ENCODE assay signal across 25 mouse cellular contexts in the genomic region with DNA sequence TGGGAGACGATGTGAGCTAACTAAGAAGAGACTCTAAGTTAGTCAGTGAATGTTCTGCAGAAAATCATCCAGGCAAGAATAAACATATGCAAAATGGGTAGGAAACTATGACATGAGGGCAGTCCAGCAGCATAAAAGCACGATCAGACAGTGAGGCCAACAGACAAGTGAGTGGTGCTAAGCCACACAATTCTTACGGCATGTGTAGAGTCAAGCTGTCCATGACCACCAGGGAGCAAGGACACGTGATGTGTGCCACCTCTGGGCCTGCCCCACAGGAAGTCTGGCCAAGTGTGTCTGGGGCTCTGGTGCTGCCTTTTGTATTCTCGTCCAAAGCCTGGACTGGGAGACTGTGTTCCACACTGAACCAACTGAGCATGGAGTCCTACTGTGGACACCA. TPM values are rescaled to one million over a fixed set of nuclear protein-coding genes. Genes with fewer than 3 reads are reported as not detected.
DNase-seq lines count a peak whose midpoint lies in the region; ATAC-seq and TF ChIP-seq lines count a peak whose summit lies in the region.
"Had no signal": no experiment of that assay in that cellular context is flagged by ENCODE, and none has a peak within 500 bp of the region (broad histone marks: within the 10 kb centered on the region; RNA-seq: fewer than 3 reads in every experiment).

No protein-coding gene starts in this region.

- peak; percentile 49; the same call in 1 of the 2 replicates for ATAC-seq in hindbrain, postnatal 0 days
- no peak for ATAC-seq in hindbrain, embryonic 13.5 days (ENCODE audit: low FRiP score)
- ATAC-seq in hematopoietic stem cell, adult 5-6 weeks (replicated peaks in 1 of 2; ENCODE audit: insufficient read depth in 1 of 2, low FRiP score in 2 of 2, low TSS enrichment in 1 of 2, low read depth in 1 of 2, poor library complexity in 2 of 2, severe bottlenecking in 2 of 2): peak; percentile 28 to 52; a peak in 3 of 4 replicates
- ATAC-seq: forebrain, postnatal 0 days; intestine, embryonic 15.5 days; midbrain, embryonic 13.5 days had no signal

- intact Hi-C loops in gastrocnemius, postnatal 36 days (cut with DNase I): no loop called here

- in situ Hi-C loops in CH12.LX (cut with MboI; ENCODE audit: low pct_ligation_motif_present, low pct_unique_long_range_greater_than_20kb, low sequenced_read_pairs): no loop called here

- no peak overlapping the region for H3K4me2 ChIP-seq in hindbrain, postnatal 0 days (ENCODE audit: low read depth, low read length)
- no peak overlapping the region for H3K4me2 ChIP-seq in hindbrain, embryonic 13.5 days
- no peak overlapping the region for H3K4me2 ChIP-seq in CH12.LX (ENCODE audit: insufficient read depth, low read depth, poor library complexity, severe bottlenecking)
- H3K4me2 ChIP-seq: heart, embryonic 15.5 days; intestine, embryonic 15.5 days; kidney, embryonic 15.5 days; limb, embryonic 15.5 days; liver, embryonic 15.5 days; midbrain, embryonic 13.5 days; neural tube, embryonic 15.5 days had no signal

- peaks cover 40% of the 10 kb centered on the region for H3K79me2 ChIP-seq in CH12.LX (replicated peaks; ENCODE audit: control insufficient read depth, extremely low read depth, insufficient read depth, poor library complexity, severe bottlenecking)

- peak; percentile 50 for DNase-seq in adrenal gland, adult 2 months
- DNase-seq in adrenal gland, adult 18-20 months (ENCODE audit: low spot score in 2 of 2): no peak
- DNase-seq in hindbrain, postnatal 0 days (ENCODE audit: low spot score): no peak
- DNase-seq in CH12.LX (ENCODE audit: extremely low read depth): peak; percentile 65
- DNase-seq in c-Kit-positive CD71-positive TER-119-positive erythroid progenitor cells, embryonic 14.5 days (ENCODE audit: low spot score): no peak
- DNase-seq in gastrocnemius, postnatal 36 days: no peak
- DNase-seq: cerebellum, adult 2 months; cerebellum, postnatal 36 days; forebrain, postnatal 0 days; heart, postnatal 4 days; thymus, postnatal 25 days had no signal

- TF ChIP-seq POLR2A in CH12.LX (IDR thresholded peaks at IDR 0.05; ENCODE audit: low read depth, low read length): no peak

- H3K9ac ChIP-seq in hindbrain, postnatal 0 days (replicated peaks; ENCODE audit: low read length): no peak overlapping the region
- H3K9ac ChIP-seq in hindbrain, embryonic 13.5 days: no peak overlapping the region
- no peak overlapping the region for H3K9ac ChIP-seq in CH12.LX (ENCODE audit: insufficient read depth, low read depth)
- H3K9ac ChIP-seq: forebrain, postnatal 0 days; heart, embryonic 15.5 days; intestine, embryonic 15.5 days; kidney, embryonic 15.5 days; limb, embryonic 15.5 days; liver, embryonic 15.5 days; midbrain, embryonic 13.5 days; neural tube, embryonic 15.5 days had no signal

- no peak for TF ChIP-seq CTCF in hindbrain, postnatal 0 days (IDR thresholded peaks at IDR 0.05; ENCODE audit: low read depth)
- no peak for TF ChIP-seq CTCF in CH12.LX (conservative IDR thresholded peaks at IDR 0.05 in 1 of 2, IDR thresholded peaks at IDR 0.05 in 1 of 2; ENCODE audit: low read depth in 2 of 2, low read length in 2 of 2)

- H3K36me3 ChIP-seq in hindbrain, postnatal 0 days (ENCODE audit: insufficient read depth, low read length): peaks cover 59% of the 10 kb centered on the region
- H3K36me3 ChIP-seq in hindbrain, embryonic 13.5 days: peaks cover 63% of the 10 kb centered on the region
- peaks cover 52 to 70% of the 10 kb centered on the region in 2 experiments for H3K36me3 ChIP-seq in CH12.LX (replicated peaks in 1 of 2; ENCODE audit: control insufficient read depth in 1 of 2, insufficient read depth in 1 of 2, low read length in 1 of 2)

- 65% methylated on average over 5 of the region's 5 CpGs for WGBS in hindbrain, postnatal 0 days
- WGBS in hindbrain, embryonic 13.5 days: 85% methylated on average over 5 of the region's 5 CpGs

- peaks cover 5% of the 10 kb centered on the region; the same call in 1 of the 2 replicates for H3K4me1 ChIP-seq in hindbrain, postnatal 0 days (ENCODE audit: insufficient read depth, low read length)
- H3K4me1 ChIP-seq in hindbrain, embryonic 13.5 days (replicated peaks): peaks cover 17% of the 10 kb centered on the region
- H3K4me1 ChIP-seq in CH12.LX (ENCODE audit: control insufficient read depth in 1 of 2, insufficient read depth in 2 of 2): peaks cover 23 to 55% of the 10 kb centered on the region in 2 experiments
- H3K4me1 ChIP-seq: intestine, embryonic 15.5 days had no signal

- no peaks in the 10 kb centered on the region for H3K9me3 ChIP-seq in hindbrain, postnatal 0 days (ENCODE audit: low read length)
- no peaks in the 10 kb centered on the region for H3K9me3 ChIP-seq in hindbrain, embryonic 13.5 days
- no peaks in the 10 kb centered on the region for H3K9me3 ChIP-seq in CH12.LX (replicated peaks; ENCODE audit: low read length)
- H3K9me3 ChIP-seq: forebrain, embryonic 10.5 days; G1E; heart, embryonic 15.5 days; intestine, embryonic 15.5 days; kidney, embryonic 15.5 days; limb, embryonic 15.5 days; liver, embryonic 15.5 days; midbrain, embryonic 13.5 days; neural tube, embryonic 15.5 days had no signal

- peak; percentile 51; the same call in 1 of the 2 replicates for TF ChIP-seq EP300 in CH12.LX (IDR thresholded peaks at IDR 0.05; ENCODE audit: low read length)

- dilution Hi-C loops in CH12.LX (cut with MboI; ENCODE audit: extremely low pct_ligation_motif_present, extremely low pct_unique_long_range_greater_than_20kb, low sequenced_read_pairs): no loop called here

- no peak overlapping the region for H3K27ac ChIP-seq in hindbrain, postnatal 0 days
- no peak overlapping the region for H3K27ac ChIP-seq in hindbrain, embryonic 13.5 days
- H3K27ac ChIP-seq in CH12.LX (ENCODE audit: insufficient read depth, low read depth): peak overlapping the region; percentile 36; the same call in 1 of the 2 replicates
- H3K27ac ChIP-seq: forebrain, embryonic 10.5 days; heart, adult 2 months; heart, embryonic 15.5 days; intestine, embryonic 15.5 days; kidney, embryonic 15.5 days; limb, embryonic 15.5 days; liver, embryonic 15.5 days; macrophage; midbrain, embryonic 13.5 days; neural tube, embryonic 15.5 days had no signal

- H3K4me3 ChIP-seq in hindbrain, postnatal 0 days (ENCODE audit: low read length): no peak overlapping the region
- H3K4me3 ChIP-seq in hindbrain, embryonic 13.5 days: no peak overlapping the region
- H3K4me3 ChIP-seq in CH12.LX (replicated peaks in 1 of 3; ENCODE audit: low read depth in 2 of 3, low read length in 2 of 3, poor library complexity in 1 of 3): no peak overlapping the region
- H3K4me3 ChIP-seq: forebrain, embryonic 10.5 days; heart, adult 2 months; heart, embryonic 15.5 days; intestine, embryonic 15.5 days; kidney, embryonic 15.5 days; limb, embryonic 15.5 days; liver, embryonic 15.5 days; midbrain, embryonic 13.5 days; neural tube, embryonic 15.5 days had no signal

- H3K27me3 ChIP-seq in hindbrain, postnatal 0 days (ENCODE audit: insufficient read depth, low read length): no peaks in the 10 kb centered on the region
- H3K27me3 ChIP-seq in hindbrain, embryonic 13.5 days: no peaks in the 10 kb centered on the region
- H3K27me3 ChIP-seq in CH12.LX (replicated peaks): no peaks in the 10 kb centered on the region
- H3K27me3 ChIP-seq: heart, embryonic 15.5 days; intestine, embryonic 15.5 days; kidney, embryonic 15.5 days; limb, embryonic 15.5 days; liver, embryonic 15.5 days; midbrain, embryonic 13.5 days; neural tube, embryonic 15.5 days had no signal

- no peak for TF ChIP-seq RAD21 in CH12.LX (IDR thresholded peaks at IDR 0.05; ENCODE audit: low read depth, low read length)

RNA-seq across cellular contexts. Expression of a gene that starts 20.0 kb away (rescaled TPM):
- 10 to 100 TPM; 36.6 to 38.6 TPM for total RNA-seq in adrenal gland, adult 2 months (2021)
- polyA plus RNA-seq in adrenal gland, adult 2 months (2012; rRNA removed): 7.3 and 8.7 TPM in 2 replicates
- total RNA-seq in adrenal gland, adult 18-20 months (2021): 10 to 100 TPM; 36.7 to 38.3 TPM
- 35.7 and 36.3 TPM in 2 replicates for total RNA-seq in hindbrain, postnatal 0 days (2014; rRNA removed)
- polyA plus RNA-seq in hindbrain, postnatal 0 days (2015; fragmentation: Nextera tagmentation; extraction: Ambion mirVana): 21.7 and 22.8 TPM in 2 replicates
- 27.6 and 29.7 TPM in 2 replicates for polyA plus RNA-seq in hindbrain, embryonic 13.5 days (2015; fragmentation: Nextera tagmentation; extraction: Ambion mirVana)
- 24.9 and 30.0 TPM in 2 replicates for total RNA-seq in CH12.LX (2012; rRNA removed)
- 15.5 and 16.4 TPM in 2 replicates for total RNA-seq in CH12.LX (2014; rRNA removed)
- 25.0 and 25.8 TPM in 2 replicates for polyA plus RNA-seq in CH12.LX (2012; ENCODE audit: insufficient read length, low read depth)
- total RNA-seq in hematopoietic stem cell, adult 5-6 weeks (2017): 86.0 and 95.8 TPM in 2 replicates
- 10 to 100 TPM; 14.3 to 17.5 TPM for total RNA-seq in gastrocnemius, postnatal 36 days (2021)

RNA-seq across cellular contexts. Expression of a gene that starts 20.1 kb away (rescaled TPM):
- 10 to 100 TPM; 58.3 to 61.8 TPM for total RNA-seq in adrenal gland, adult 2 months (2021)
- 11.3 and 12.2 TPM in 2 replicates for polyA plus RNA-seq in adrenal gland, adult 2 months (2012; rRNA removed)
- 10 to 100 TPM; 50.0 to 60.2 TPM for total RNA-seq in adrenal gland, adult 18-20 months (2021)
- total RNA-seq in hindbrain, postnatal 0 days (2014; rRNA removed): 43.2 and 51.1 TPM in 2 replicates
- 45.5 TPM in 2 replicates for polyA plus RNA-seq in hindbrain, postnatal 0 days (2015; fragmentation: Nextera tagmentation; extraction: Ambion mirVana)
- 56.6 and 58.7 TPM in 2 replicates for polyA plus RNA-seq in hindbrain, embryonic 13.5 days (2015; fragmentation: Nextera tagmentation; extraction: Ambion mirVana)
- total RNA-seq in CH12.LX (2012; rRNA removed) (15.6 and 21.7 TPM in 2 replicates), CH12.LX (2014; rRNA removed) (32.1 and 32.5 TPM in 2 replicates)
- 44.1 and 45.4 TPM in 2 replicates for polyA plus RNA-seq in CH12.LX (2012; ENCODE audit: insufficient read length, low read depth)
- 52.2 and 78.0 TPM in 2 replicates for total RNA-seq in hematopoietic stem cell, adult 5-6 weeks (2017)
- total RNA-seq in gastrocnemius, postnatal 36 days (2021): 10 to 100 TPM; 32.1 to 33.8 TPM

RNA-seq across cellular contexts. Expression of a gene that starts 35.2 kb away (rescaled TPM):
- total RNA-seq in adrenal gland, adult 2 months (2021): under 1 TPM; 0.52 TPM
- 2.7 and 3.8 TPM in 2 replicates for polyA plus RNA-seq in adrenal gland, adult 2 months (2012; rRNA removed)
- 1 to 10 TPM; 1.5 TPM for total RNA-seq in adrenal gland, adult 18-20 months (2021)
- 0.32 and 0.68 TPM in 2 replicates for total RNA-seq in hindbrain, postnatal 0 days (2014; rRNA removed)
- 0.29 and 0.52 TPM in 2 replicates for polyA plus RNA-seq in hindbrain, postnatal 0 days (2015; fragmentation: Nextera tagmentation; extraction: Ambion mirVana)
- 0.19 and 0.83 TPM in 2 replicates for polyA plus RNA-seq in hindbrain, embryonic 13.5 days (2015; fragmentation: Nextera tagmentation; extraction: Ambion mirVana)
- total RNA-seq in CH12.LX (2012; rRNA removed): 13.4 and 16.2 TPM in 2 replicates
- 6.5 and 7.2 TPM in 2 replicates for total RNA-seq in CH12.LX (2014; rRNA removed)
- 23.7 and 26.0 TPM in 2 replicates for polyA plus RNA-seq in CH12.LX (2012; ENCODE audit: insufficient read length, low read depth)
- total RNA-seq in hematopoietic stem cell, adult 5-6 weeks (2017): 7.3 and 9.4 TPM in 2 replicates
- under 1 TPM in 1 of 2 experiments, not detected in 1; 0.33 TPM for total RNA-seq in gastrocnemius, postnatal 36 days (2021)
- total RNA-seq: gastrocnemius, adult 18-20 months had no signal

RNA-seq across cellular contexts. Expression of a gene that starts 47.3 kb away (rescaled TPM):
- not detected for total RNA-seq in adrenal gland, adult 2 months (2021)
- 0.20 TPM in 1 of 2 replicates, not detected in the other for polyA plus RNA-seq in adrenal gland, adult 2 months (2012; rRNA removed)
- not detected for total RNA-seq in adrenal gland, adult 18-20 months (2021)
- total RNA-seq in hindbrain, postnatal 0 days (2014; rRNA removed): 5.8 and 7.2 TPM in 2 replicates
- polyA plus RNA-seq in hindbrain, postnatal 0 days (2015; fragmentation: Nextera tagmentation; extraction: Ambion mirVana): 0.91 and 1.0 TPM in 2 replicates
- polyA plus RNA-seq in hindbrain, embryonic 13.5 days (2015; fragmentation: Nextera tagmentation; extraction: Ambion mirVana): 0.22 and 0.34 TPM in 2 replicates
- total RNA-seq in CH12.LX (2012; rRNA removed): not detected in 2 replicates
- not detected in 2 replicates for total RNA-seq in CH12.LX (2014; rRNA removed)
- not detected in 2 replicates for polyA plus RNA-seq in CH12.LX (2012; ENCODE audit: insufficient read length, low read depth)
- not detected in 2 replicates for total RNA-seq in hematopoietic stem cell, adult 5-6 weeks (2017)
- not detected for total RNA-seq in gastrocnemius, postnatal 36 days (2021)
- total RNA-seq: gastrocnemius, adult 18-20 months; heart, adult 2 months had no signal
- polyA plus RNA-seq: G1E; intestine, embryonic 15.5 days; liver, embryonic 15.5 days; macrophage had no signal

Comparison
In these comparisons a context has a peak if more than half of its experiments do, and no peak if none do; other contexts are left out.
1. DNase-seq: peak in adrenal gland, adult 2 months (single experiment) and CH12.LX (single experiment); none in adrenal gland, adult 18-20 months (0 of 2), hindbrain, postnatal 0 days (single experiment), c-Kit-positive CD71-positive TER-119-positive erythroid progenitor cells, embryonic 14.5 days (single experiment) and gastrocnemius, postnatal 36 days (0 of 2).